Mouse (Mus musculus) neural tube, embryonic 10.5 days (tissue): ENCODE data around the gene Mtrex.

Experiments
- DNase-seq: peaks from one replicate; pipeline ENCODE4 v3.0.0-alpha.2; 2017; ENCODE audit warnings: low spot score; ENCODE audit errors: extremely low spot score

Gene Mtrex

DNA sequence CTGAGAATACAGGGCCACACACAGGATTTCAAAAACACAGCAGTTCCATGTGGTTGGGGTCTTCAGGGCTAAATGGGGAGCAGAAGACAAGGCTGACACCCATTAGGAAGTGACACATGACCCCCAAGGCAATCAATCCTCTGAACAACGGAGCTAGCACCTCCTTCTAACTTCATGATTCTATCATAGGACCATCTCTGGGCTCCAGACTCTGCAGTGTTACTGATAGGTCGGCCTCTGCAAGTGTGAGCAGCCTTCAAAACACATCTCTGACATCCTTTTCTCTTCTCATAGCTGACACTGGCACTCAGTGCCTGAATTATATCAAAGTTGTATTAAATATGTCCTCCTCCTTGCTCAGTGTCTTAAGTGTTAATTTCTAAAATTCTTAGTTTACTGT is 94.6 kb downstream of the Mtrex start:
- DNase-seq = no peak

- no peak for DNase-seq
Measured at GRCm38 (mm10) chr13:112829619-112830018, 97.6 kb downstream of the Mtrex start.

- DNase-seq = no peak
Measured at GRCm38 (mm10) chr13:112825479-112825878, 101.7 kb downstream of the Mtrex start.

GRCm38 (mm10) chr13:112823911-112824648 is 103.1 kb downstream of the Mtrex start:
- no peak for DNase-seq

DNA sequence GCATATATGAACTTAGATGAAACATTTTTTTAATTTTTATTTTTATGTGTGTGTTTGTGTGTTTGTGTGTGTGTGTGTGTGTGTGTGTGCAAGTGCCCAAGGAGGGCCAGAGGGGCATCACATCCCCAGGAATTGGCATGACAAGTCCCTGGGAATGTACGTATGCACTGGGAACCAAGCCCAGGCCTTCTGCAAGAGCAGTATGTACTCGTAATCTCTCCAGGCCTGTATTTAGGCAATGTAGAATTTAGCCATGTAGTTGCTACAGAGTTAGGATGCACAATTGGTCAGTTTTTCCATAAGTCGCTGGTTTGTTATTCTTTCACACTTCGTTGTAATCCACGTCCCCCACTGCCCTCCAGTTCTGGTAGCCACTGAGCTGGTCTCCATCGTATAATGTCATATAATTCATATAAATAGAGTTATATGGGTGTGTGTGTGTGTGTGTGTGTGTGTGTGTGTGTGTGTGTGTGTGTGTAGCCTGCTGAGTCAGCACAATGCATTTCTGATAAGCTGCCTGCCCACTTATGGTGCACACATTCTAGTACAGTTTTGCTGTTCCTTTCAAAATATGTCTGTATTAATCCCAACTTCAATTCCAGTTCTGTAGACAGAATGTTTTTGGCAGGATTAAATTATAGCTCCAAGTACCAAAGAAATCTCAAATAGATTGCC is 103.8 kb downstream of the Mtrex start:
- no peak for DNase-seq

- no peak for DNase-seq
Measured at GRCm38 (mm10) chr13:112822413-112822812, 104.8 kb downstream of the Mtrex start.

GRCm38 (mm10) chr13:112818125-112818524 is 109.1 kb downstream of the Mtrex start:
- no peak for DNase-seq
